Mouse (Mus musculus) heart, embryonic 14.5 days (tissue): Measurements from ENCODE around the gene Mxra8. TPM values are rescaled to one million over a fixed set of nuclear protein-coding genes. Genes with fewer than 3 reads are reported as not detected.

Experiments
- ATAC-seq: fragments of 200-750 bp; cut with Nextera tagmentation; 2 replicates; pipeline ENCODE4 v1.8.0; 2017; ENCODE audit warnings: low read depth, moderate TSS enrichment; ENCODE audit not compliant: insufficient number of reproducible peaks, insufficient read depth, low FRiP score
- H3K27ac ChIP-seq, 2 experiments: fragments of 200-500 bp in 1 of 2; fragments of 300-500 bp in 1 of 2; sonication (generic) in 1 of 2; replicated peaks in 1 of 2; 2 replicates each; pipeline ENCODE4 v1.5.1; 2012 to 2014; ENCODE audit warnings: low read depth in 2 of 2, low read length in 2 of 2, control low read depth in 1 of 2, mild to moderate bottlenecking in 1 of 2, mixed read lengths in 1 of 2; ENCODE audit not compliant: control insufficient read depth in 1 of 2, insufficient read depth in 1 of 2
- H3K27me3 ChIP-seq: fragments of 300-500 bp; sonication (generic); 2 replicates; pipeline ENCODE4 v1.6.1; 2014; ENCODE audit warnings: mild to moderate bottlenecking, low read length, control low read depth; ENCODE audit not compliant: control insufficient read depth, insufficient read depth
- H3K36me3 ChIP-seq: fragments of 300-500 bp; sonication (generic); 2 replicates; pipeline ENCODE4 v1.6.1; 2014; ENCODE audit warnings: mild to moderate bottlenecking, control low read depth, low read length, mixed read lengths; ENCODE audit not compliant: control insufficient read depth, insufficient read depth
- H3K4me1 ChIP-seq, 2 experiments: fragments of 200-500 bp in 1 of 2; fragments of 300-500 bp in 1 of 2; sonication (generic) in 1 of 2; 2 replicates each; pipeline ENCODE4 v1.6.1; 2012 to 2014; ENCODE audit warnings: low read length in 2 of 2, control low read depth in 1 of 2, mixed read lengths in 1 of 2; ENCODE audit not compliant: control insufficient read depth in 2 of 2, insufficient read depth in 2 of 2
- H3K4me2 ChIP-seq: fragments of 300-500 bp; sonication (generic); 2 replicates; pipeline ENCODE4 v1.6.1; 2014; ENCODE audit warnings: mild to moderate bottlenecking, low read length
- H3K4me3 ChIP-seq, 2 experiments: fragments of 200-500 bp in 1 of 2; fragments of 300-500 bp in 1 of 2; sonication (generic) in 1 of 2; 2 replicates each; pipeline ENCODE4 v1.5.1; 2012 to 2014; ENCODE audit warnings: low read length in 2 of 2, mild to moderate bottlenecking in 2 of 2, control low read depth in 1 of 2, low read depth in 1 of 2, moderate library complexity in 1 of 2; ENCODE audit not compliant: control insufficient read depth in 1 of 2, insufficient read depth in 1 of 2
- H3K9ac ChIP-seq: fragments of 300-500 bp; sonication (generic); 2 replicates; pipeline ENCODE4 v1.6.1; 2014; ENCODE audit warnings: mild to moderate bottlenecking, low read length
- H3K9me3 ChIP-seq: fragments of 300-500 bp; sonication (generic); 2 replicates; pipeline ENCODE4 v1.6.1; 2016; ENCODE audit warnings: low read length, control low read depth; ENCODE audit not compliant: control insufficient read depth
- WGBS: fragments of 180-500 bp; shearing (Covaris S2); extraction: QIAGEN DNeasy Blood & Tissue Kit; methylation state at CpG from one replicate; pipeline ENCODE4 v1.1.7; 2014; 5-methylcytosine and 5-hydroxymethylcytosine counted together
- polyA plus RNA-seq: library from polyadenylated mRNA; unstranded; fragments of >200 nt; fragmentation: Nextera tagmentation; extraction: Ambion mirVana; gene quantifications from 2 replicates; pipeline ENCODE4 v1.2.1, GENCODE M21; 2014

The Mxra8 gene
- polyA plus RNA-seq, 1 experiment from 2014 or later = 75.6 TPM

GRCm38 (mm10) chr4:155869317-155870033, 30.0 kb downstream of the Mxra8 start, which contains the start of the genes Cptp and Ints11:
Gene Cptp (minus strand): TSS chr4:155869440.
Gene Ints11 (plus strand): TSS chr4:155869546.
- Histone ChIP-seq H3K4me3 (peak within 1 kb of the TSS; percentile 83 to 85), H3K27me3 (no peaks in the 10 kb centered on the region), H3K4me2 (peak within 1 kb of the TSS; percentile 98), H3K9me3 (no peaks in the 10 kb centered on the region), H3K36me3 (peaks cover 49% of the 10 kb centered on the region), H3K9ac (peak within 1 kb of the TSS; percentile 87), H3K4me1 (peaks cover 7 to 8% of the 10 kb centered on the region in 2 experiments; a peak in 3 of 4 replicates), H3K27ac (peak within 1 kb of the TSS; percentile 42 to 69)
- ATAC-seq = peak; percentile 94
- WGBS = under 1% methylated on average over 63 of the region's 63 CpGs

GRCm38 (mm10) chr4:155871404-155871803, 31.9 kb downstream of the Mxra8 start:
- H3K4me3 ChIP-seq = no peak overlapping the region
- 90% methylated on average over 7 of the region's 7 CpGs for WGBS

GRCm38 (mm10) chr4:155883587-155883986, 44.1 kb downstream of the Mxra8 start:
- Histone ChIP-seq H3K36me3 (peaks cover 43% of the 10 kb centered on the region), H3K4me3 (no peak overlapping the region), H3K4me2 (0 out of 2 replicates have a peak overlapping the region, but pooled peaks have one; percentile 18), H3K9ac (no peak overlapping the region), H3K4me1 (0 out of 4 replicates have a peak, but pooled peaks cover 0 to 4% of the 10 kb centered on the region in 2 experiments), H3K27me3 (no peaks in the 10 kb centered on the region), H3K9me3 (no peaks in the 10 kb centered on the region), H3K27ac (peak overlapping the region; percentile 80 to 81)
- WGBS = 60% methylated on average over 3 of the region's 3 CpGs
- ATAC-seq = peak; percentile 35; the same call in 1 of the 2 replicates

More at GRCm38 (mm10) chr4:155871404-155871803, 31.9 kb downstream of the Mxra8 start:
- no peaks in the 10 kb centered on the region for H3K9me3 ChIP-seq
- no peak overlapping the region for H3K4me2 ChIP-seq
- peaks cover 49% of the 10 kb centered on the region for H3K36me3 ChIP-seq
- peaks cover 7 to 8% of the 10 kb centered on the region in 2 experiments; a peak in 3 of 4 replicates for H3K4me1 ChIP-seq
- no peaks in the 10 kb centered on the region for H3K27me3 ChIP-seq
- no peak overlapping the region for H3K27ac ChIP-seq
- no peak for ATAC-seq
- no peak overlapping the region for H3K9ac ChIP-seq

- Histone ChIP-seq H3K27ac (no peak overlapping the region), H3K4me3 (no peak overlapping the region), H3K9me3 (no peaks in the 10 kb centered on the region), H3K4me2 (no peak overlapping the region), H3K4me1 (peaks cover 7 to 15% of the 10 kb centered on the region in 2 experiments), H3K27me3 (no peaks in the 10 kb centered on the region), H3K9ac (no peak overlapping the region), H3K36me3 (peaks cover 58% of the 10 kb centered on the region)
- no peak for ATAC-seq
- 86% methylated on average over 5 of the region's 5 CpGs for WGBS
Measured at GRCm38 (mm10) chr4:155886330-155886729, 46.9 kb downstream of the Mxra8 start.

GRCm38 (mm10) chr4:155887674-155888073, 48.2 kb downstream of the Mxra8 start:
- H3K4me2 ChIP-seq = no peak overlapping the region
- H3K4me3 ChIP-seq = no peak overlapping the region
- H3K4me1 ChIP-seq = peaks cover 7 to 16% of the 10 kb centered on the region in 2 experiments
- no peaks in the 10 kb centered on the region for H3K27me3 ChIP-seq
- no peaks in the 10 kb centered on the region for H3K9me3 ChIP-seq
- no peak overlapping the region for H3K27ac ChIP-seq
- peaks cover 58% of the 10 kb centered on the region for H3K36me3 ChIP-seq
- WGBS = 89% methylated on average over 10 of the region's 10 CpGs
- ATAC-seq = no peak
- H3K9ac ChIP-seq = no peak overlapping the region

- H3K9ac ChIP-seq = no peak overlapping the region
- peaks cover 9 to 21% of the 10 kb centered on the region in 2 experiments for H3K4me1 ChIP-seq
- ATAC-seq = no peak
- WGBS = 92% methylated on average over 9 of the region's 9 CpGs
- H3K27ac ChIP-seq = no peak overlapping the region
- no peak overlapping the region for H3K4me3 ChIP-seq
- peaks cover 58% of the 10 kb centered on the region for H3K36me3 ChIP-seq
- no peaks in the 10 kb centered on the region for H3K9me3 ChIP-seq
- no peak overlapping the region for H3K4me2 ChIP-seq
- no peaks in the 10 kb centered on the region for H3K27me3 ChIP-seq
Measured at GRCm38 (mm10) chr4:155888181-155888580, 48.7 kb downstream of the Mxra8 start.

- Histone ChIP-seq H3K27me3 (no peaks in the 10 kb centered on the region), H3K4me3 (no peak overlapping the region), H3K36me3 (peaks cover 53% of the 10 kb centered on the region), H3K9ac (no peak overlapping the region), H3K9me3 (no peaks in the 10 kb centered on the region), H3K4me1 (peaks cover 12 to 28% of the 10 kb centered on the region in 2 experiments), H3K4me2 (no peak overlapping the region), H3K27ac (no peak overlapping the region)
- no peak for ATAC-seq
- 79% methylated on average over 5 of the region's 5 CpGs for WGBS
Measured at GRCm38 (mm10) chr4:155889316-155889715, 49.8 kb downstream of the Mxra8 start.
